Mouse (Mus musculus): ENCODE measurements around the gene Slc7a1. TPM values are rescaled to one million over a fixed set of nuclear protein-coding genes. Genes with fewer than 3 reads are reported as not detected.

Slc7a1 gene
- total RNA-seq, 1 experiment from 2014 or later: 70.5 TPM

GRCm38 (mm10) chr5:148392831-148393230 is 6.9 kb downstream of the Slc7a1 start:
- DNase-seq: peak; percentile 57

- no peak for DNase-seq
Observed at GRCm38 (mm10) chr5:148389007-148389970, 10.4 kb downstream of the Slc7a1 start.

- no peak for DNase-seq
Observed at GRCm38 (mm10) chr5:148388251-148389006, 11.3 kb downstream of the Slc7a1 start.

- DNase-seq: no peak
Observed at GRCm38 (mm10) chr5:148387820-148388219, 11.9 kb downstream of the Slc7a1 start.

GRCm38 (mm10) chr5:148386471-148386870 is 13.2 kb downstream of the Slc7a1 start:
- DNase-seq: peak; percentile 54

GRCm38 (mm10) chr5:148384501-148385055 is 15.1 kb downstream of the Slc7a1 start:
- no peak for DNase-seq

- DNase-seq: peak; percentile 60
Observed at GRCm38 (mm10) chr5:148383841-148384500, 15.7 kb downstream of the Slc7a1 start.

- DNase-seq: no peak
Observed at GRCm38 (mm10) chr5:148381083-148381482, 18.6 kb downstream of the Slc7a1 start.

- no peak for DNase-seq
Observed at GRCm38 (mm10) chr5:148380246-148380504, 19.5 kb downstream of the Slc7a1 start.

- peak; percentile 42 for DNase-seq
Observed at GRCm38 (mm10) chr5:148379455-148380245, 20.1 kb downstream of the Slc7a1 start.

- DNase-seq: peak; percentile 40
Observed at GRCm38 (mm10) chr5:148378707-148379106, 21.0 kb downstream of the Slc7a1 start.

GRCm38 (mm10) chr5:148378232-148378508 is 21.5 kb downstream of the Slc7a1 start:
- DNase-seq: peak; percentile 52

- DNase-seq: peak; percentile 65
Observed at GRCm38 (mm10) chr5:148377439-148378231, 22.1 kb downstream of the Slc7a1 start.

- DNase-seq: no peak
Observed at GRCm38 (mm10) chr5:148376358-148376757, 23.3 kb downstream of the Slc7a1 start.

GRCm38 (mm10) chr5:148375480-148375879 is 24.2 kb downstream of the Slc7a1 start:
- peak; percentile 40 for DNase-seq

GRCm38 (mm10) chr5:148373092-148373685 is 26.5 kb downstream of the Slc7a1 start:
- DNase-seq: no peak

GRCm38 (mm10) chr5:148372005-148372917 is 27.4 kb downstream of the Slc7a1 start:
- DNase-seq: peak; percentile 54

GRCm38 (mm10) chr5:148371375-148371774 is 28.3 kb downstream of the Slc7a1 start:
- peak; percentile 46 for DNase-seq

- peak; percentile 76 for DNase-seq
Observed at GRCm38 (mm10) chr5:148370624-148371023, 29.1 kb downstream of the Slc7a1 start.

Data from adrenal gland, postnatal 14 days (tissue).